Mouse (Mus musculus) kidney, embryonic 16.5 days (tissue): ENCODE measurements around the gene Ascl1. TPM values are rescaled to one million over a fixed set of nuclear protein-coding genes. Genes with fewer than 3 reads are reported as not detected.

Experiments
- ATAC-seq: fragments of 200-750 bp; cut with Nextera tagmentation; 2 replicates; pipeline ENCODE4 v1.8.0; 2017; ENCODE audit warnings: moderate TSS enrichment; ENCODE audit not compliant: low FRiP score, low TSS enrichment
- H3K27ac ChIP-seq: fragments of 300-500 bp; sonication (generic); 2 replicates; pipeline ENCODE4 v1.5.1; 2014; ENCODE audit warnings: low read length
- H3K27me3 ChIP-seq: fragments of 300-500 bp; sonication (generic); 2 replicates; pipeline ENCODE4 v1.6.1; 2014; ENCODE audit warnings: low read length, control low read depth, mixed read lengths; ENCODE audit not compliant: insufficient read depth
- H3K36me3 ChIP-seq: fragments of 300-500 bp; sonication (generic); 2 replicates; pipeline ENCODE4 v1.6.1; 2014; ENCODE audit warnings: low read length, control low read depth, mixed read lengths; ENCODE audit not compliant: insufficient read depth
- H3K4me1 ChIP-seq: fragments of 300-500 bp; sonication (generic); 2 replicates; pipeline ENCODE4 v1.6.1; 2014; ENCODE audit warnings: low read length, control low read depth, mixed read lengths; ENCODE audit not compliant: insufficient read depth
- H3K4me2 ChIP-seq: fragments of 300-500 bp; sonication (generic); replicated peaks from 2 replicates; pipeline ENCODE4 v1.6.1; 2014; ENCODE audit warnings: low read depth, low read length
- H3K4me3 ChIP-seq: fragments of 300-500 bp; sonication (generic); 2 replicates; pipeline ENCODE4 v1.5.1; 2014; ENCODE audit warnings: mild to moderate bottlenecking, low read length
- H3K9ac ChIP-seq: fragments of 300-500 bp; sonication (generic); replicated peaks from 2 replicates; pipeline ENCODE4 v1.6.1; 2014; ENCODE audit warnings: low read length
- H3K9me3 ChIP-seq: fragments of 300-500 bp; sonication (generic); 2 replicates; pipeline ENCODE4 v1.6.1; 2016; ENCODE audit warnings: low read length, control low read depth
- WGBS: fragments of 180-500 bp; shearing (Covaris S2); extraction: QIAGEN DNeasy Blood & Tissue Kit; methylation state at CpG from one replicate; pipeline ENCODE4 v1.1.7; 2014; 5-methylcytosine and 5-hydroxymethylcytosine counted together
- polyA plus RNA-seq: library from polyadenylated mRNA; unstranded; fragments of >200 nt; fragmentation: Nextera tagmentation; extraction: Ambion mirVana; gene quantifications from 2 replicates; pipeline ENCODE4 v1.2.1, GENCODE M21; 2015

Gene Ascl1
- polyA plus RNA-seq, 1 experiment from 2014 or later = 0.92 TPM

DNA sequence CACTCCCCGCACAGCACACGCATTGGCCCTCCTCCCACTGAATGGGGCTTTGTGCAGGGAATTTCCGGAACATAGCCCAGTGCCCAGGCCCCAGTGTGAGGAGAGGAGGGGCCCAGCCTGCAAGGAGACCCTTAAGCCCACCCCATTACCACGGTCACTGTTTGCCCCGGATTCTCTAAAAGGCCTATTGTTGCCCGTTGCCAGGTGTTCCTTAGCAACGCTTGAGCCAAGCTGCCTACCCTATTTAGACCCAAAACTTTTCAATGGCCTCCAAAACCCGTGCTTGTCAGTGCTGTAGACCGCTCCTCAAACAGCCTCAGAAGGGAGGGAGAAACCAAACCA lies 45.7 kb downstream of the Ascl1 start:
- H3K36me3 ChIP-seq = no peaks in the 10 kb centered on the region
- H3K4me1 ChIP-seq = no peaks in the 10 kb centered on the region
- H3K9me3 ChIP-seq = no peaks in the 10 kb centered on the region
- H3K27me3 ChIP-seq = no peaks in the 10 kb centered on the region
- H3K4me2 ChIP-seq = peak overlapping the region; percentile 24
- H3K27ac ChIP-seq = no peak overlapping the region
- ATAC-seq = peak; percentile 46; the same call in 1 of the 2 replicates
- H3K4me3 ChIP-seq = no peak overlapping the region
- H3K9ac ChIP-seq = no peak overlapping the region
- 1% methylated on average over 9 of the region's 9 CpGs for WGBS

DNA sequence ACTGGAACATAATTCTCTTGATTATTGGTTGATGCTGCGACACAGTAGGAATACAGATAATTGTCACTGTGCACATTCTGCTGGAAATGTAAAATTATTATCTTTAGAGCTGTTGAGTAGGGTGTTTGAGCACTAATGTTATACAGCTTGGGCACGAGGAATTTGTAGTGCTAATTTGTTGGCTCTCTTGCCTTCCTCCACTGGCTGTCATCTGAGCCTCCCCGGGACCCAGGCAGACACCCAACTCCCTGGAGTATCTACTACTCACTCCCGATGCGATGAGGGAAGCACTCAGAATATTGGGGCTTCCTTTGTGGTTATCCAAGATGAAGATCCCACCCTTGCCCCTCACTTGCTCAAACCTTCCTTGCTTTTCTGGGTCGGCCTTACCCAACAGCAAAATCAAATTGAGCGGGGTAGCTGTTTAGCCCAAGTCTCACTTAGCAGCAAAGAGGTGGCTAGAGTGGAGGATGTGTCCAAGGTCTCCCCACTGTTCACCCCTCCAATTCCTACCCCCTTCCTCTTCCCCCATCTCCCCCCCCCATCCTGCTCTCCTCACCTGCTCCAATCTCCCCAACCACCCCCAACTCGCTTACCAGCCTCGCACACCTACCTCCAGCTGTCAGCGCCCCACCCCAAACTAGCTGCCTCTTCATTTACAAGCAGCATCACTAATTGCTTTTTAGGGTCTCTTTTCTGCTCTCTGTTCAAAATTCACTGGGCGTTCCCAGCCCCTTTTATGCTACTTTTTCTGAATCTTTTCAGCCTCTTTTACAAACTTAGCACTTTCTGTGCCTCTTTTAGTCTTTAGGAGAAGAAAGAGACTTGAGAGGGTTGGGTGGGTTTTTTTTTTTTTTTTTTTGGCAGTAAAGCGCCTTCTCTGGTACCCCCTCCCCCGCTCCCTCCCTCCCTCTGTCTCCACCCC lies 46.4 kb downstream of the Ascl1 start:
- ATAC-seq = no peak
- Histone ChIP-seq H3K4me3 (no peak overlapping the region), H3K9ac (no peak overlapping the region), H3K27ac (no peak overlapping the region), H3K27me3 (no peaks in the 10 kb centered on the region), H3K9me3 (no peaks in the 10 kb centered on the region), H3K4me1 (no peaks in the 10 kb centered on the region), H3K36me3 (no peaks in the 10 kb centered on the region), H3K4me2 (peak overlapping the region; percentile 24)
- WGBS = 24% methylated on average over 12 of the region's 13 CpGs

- Histone ChIP-seq H3K36me3 (no peaks in the 10 kb centered on the region), H3K9me3 (no peaks in the 10 kb centered on the region), H3K27ac (no peak overlapping the region), H3K27me3 (no peaks in the 10 kb centered on the region), H3K4me2 (no peak overlapping the region), H3K4me3 (no peak overlapping the region), H3K4me1 (no peaks in the 10 kb centered on the region), H3K9ac (no peak overlapping the region)
- 76% methylated on average over 2 of the region's 2 CpGs for WGBS
- ATAC-seq = no peak
Measured at GRCm38 (mm10) chr10:87446139-87446828, 47.2 kb downstream of the Ascl1 start.

Other genes with a start within 250 kb of the Ascl1 start
- gene Pah, start 28.1 kb upstream of the Ascl1 start, polyA plus RNA-seq = 7.6 and 8.3 TPM in 2 replicates